Mouse (Mus musculus) small intestine, adult 2 months (tissue): ENCODE measurements around the gene Dlg1.

Source experiments
- CTCF ChIP-seq: fragments of 200-500 bp; IDR thresholded peaks from 2 replicates; pipeline ENCODE4 v1.5.1; 2012; ENCODE audit warnings: low read depth, mild to moderate bottlenecking, control low read depth, inconsistent platforms, low read length, moderate library complexity, mixed read lengths; ENCODE audit not compliant: insufficient replicate concordance, insufficient read length; ENCODE audit errors: extremely low read depth
- POLR2A ChIP-seq: fragments of 200-500 bp; IDR thresholded peaks from 2 replicates; pipeline ENCODE4 v1.6.1; 2012; ENCODE audit warnings: low read depth, mild to moderate bottlenecking, control low read depth, inconsistent platforms, low read length, moderate library complexity

DNA sequence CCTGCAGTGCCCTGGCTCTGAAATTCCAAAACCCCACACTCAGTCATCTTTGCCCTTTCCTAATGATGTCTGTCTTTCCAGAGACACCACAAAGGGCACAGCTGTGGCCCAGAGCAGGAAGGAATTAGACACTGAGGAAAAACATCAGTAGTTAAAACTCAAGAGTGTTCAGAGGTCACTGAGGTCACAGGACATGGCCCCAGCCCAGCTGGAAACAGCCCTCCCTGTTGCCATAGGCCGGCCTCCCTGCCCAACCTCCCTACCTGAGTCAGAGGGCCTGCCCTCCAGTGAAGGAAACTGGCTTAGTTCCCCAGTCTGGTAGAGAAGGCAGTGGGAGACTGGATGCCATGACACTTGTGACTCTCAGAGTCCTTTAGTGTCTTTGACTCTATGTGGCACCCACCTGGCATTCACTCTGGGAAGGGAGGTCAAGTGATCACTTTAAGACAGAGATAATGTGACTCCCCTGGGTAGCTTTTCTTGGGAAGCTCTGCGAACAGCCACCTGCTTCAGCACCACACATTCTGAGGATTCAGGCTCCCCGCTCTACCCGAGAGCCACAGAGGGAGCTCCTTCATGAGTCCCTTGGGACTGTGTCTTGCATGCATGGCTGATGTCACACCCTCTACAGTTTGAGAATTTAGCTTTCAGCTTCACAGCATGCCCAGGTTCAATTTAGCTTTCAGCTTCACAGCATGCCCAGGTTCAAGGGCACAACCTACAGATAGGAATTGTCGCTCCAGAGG is 230.3 kb downstream of the Dlg1 start:
- TF ChIP-seq CTCF = no peak
- TF ChIP-seq POLR2A = no peak
